Mouse (Mus musculus): ENCODE data around the gene Obox5.
"Not testable (repeated sequence)": the region's sequence is repeated elsewhere in the genome, so short reads cannot be mapped to it uniquely, and the experiment has no call there.

The Obox5 gene

DNA sequence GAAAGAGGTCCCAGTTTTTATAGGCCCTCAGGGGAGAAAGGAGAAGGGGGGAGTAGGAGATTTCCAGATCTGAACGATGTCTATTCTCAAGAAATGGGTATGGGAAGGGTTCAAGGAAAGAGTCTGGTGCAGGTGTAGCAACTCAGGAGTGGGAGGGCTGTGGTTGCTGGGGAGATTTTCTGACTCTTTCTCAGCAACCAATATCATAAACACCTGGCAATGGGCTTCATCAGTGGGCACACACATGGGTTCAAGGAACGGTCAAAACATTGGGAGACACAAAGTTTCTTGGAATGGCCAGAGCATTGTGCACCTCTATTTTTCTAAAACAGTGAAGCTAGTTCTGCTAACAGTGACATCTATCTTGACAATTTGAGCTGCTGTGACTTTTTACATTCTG, at the start of gene Obox5:
Gene Obox5, plus strand, starts transcription at position 301 of the 400 bp plus-strand sequence.
- DNase-seq (ENCODE audit: low read depth, low spot score) = not testable (repeated sequence)

DNA sequence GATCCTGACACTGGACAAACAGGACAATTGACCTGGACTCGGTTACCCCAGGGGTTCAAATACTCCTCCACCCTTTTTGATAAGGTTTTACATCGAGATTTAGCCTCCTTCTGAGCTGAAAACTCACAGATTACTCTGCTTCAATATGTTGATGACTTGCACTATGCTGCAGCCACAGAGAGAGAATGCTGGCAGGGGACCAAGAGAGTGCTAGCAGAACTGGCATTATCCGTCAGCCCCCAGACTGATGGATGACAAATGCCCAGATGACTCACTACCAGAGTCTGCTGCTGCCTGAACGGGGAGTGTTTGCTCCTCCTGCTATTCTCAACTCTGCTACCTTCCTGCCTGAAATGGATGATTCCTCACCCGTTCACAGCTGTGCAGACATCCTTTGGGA, 635 bp upstream of the Obox5 start:
- DNase-seq (ENCODE audit: low read depth, low spot score) = not testable (repeated sequence)
